Mouse (Mus musculus) forebrain, embryonic 12.5 days (tissue): Measurements from ENCODE around the gene Ubl3. TPM values are rescaled to one million over a fixed set of nuclear protein-coding genes. Genes with fewer than 3 reads are reported as not detected.
A peak's percentile ranks its signal among the peaks of the same experiment; 100 is the strongest.

Source experiments
- ATAC-seq: fragments of 200-750 bp; cut with Nextera tagmentation; 2 replicates; pipeline ENCODE4 v1.8.0; 2017; ENCODE audit warnings: moderate TSS enrichment; ENCODE audit not compliant: low FRiP score
- H3K27ac ChIP-seq: fragments of 300-500 bp; sonication (generic); 2 replicates; pipeline ENCODE4 v1.5.1; 2016; ENCODE audit warnings: mild to moderate bottlenecking
- H3K27me3 ChIP-seq: fragments of 300-500 bp; sonication (generic); 2 replicates; pipeline ENCODE4 v1.6.1; 2016; ENCODE audit warnings: mild to moderate bottlenecking
- H3K36me3 ChIP-seq: fragments of 300-500 bp; sonication (generic); replicated peaks from 2 replicates; pipeline ENCODE4 v1.6.1; 2016; ENCODE audit warnings: mild to moderate bottlenecking
- H3K4me1 ChIP-seq: fragments of 300-500 bp; sonication (generic); 2 replicates; pipeline ENCODE4 v1.6.1; 2016
- H3K4me2 ChIP-seq: fragments of 300-500 bp; sonication (generic); 2 replicates; pipeline ENCODE4 v1.6.1; 2016; ENCODE audit warnings: mild to moderate bottlenecking, moderate library complexity
- H3K4me3 ChIP-seq: fragments of 300-500 bp; sonication (generic); replicated peaks from 2 replicates; pipeline ENCODE4 v1.5.1; 2016; ENCODE audit warnings: mild to moderate bottlenecking
- H3K9ac ChIP-seq: fragments of 300-500 bp; sonication (generic); 2 replicates; pipeline ENCODE4 v1.6.1; 2016; ENCODE audit warnings: mild to moderate bottlenecking
- H3K9me3 ChIP-seq: fragments of 300-500 bp; sonication (generic); 2 replicates; pipeline ENCODE4 v1.6.1; 2016
- WGBS: fragments of 180-500 bp; shearing (Covaris S2); methylation state at CpG from one replicate; pipeline ENCODE4 v1.1.7; 2016; 5-methylcytosine and 5-hydroxymethylcytosine counted together
- polyA plus RNA-seq: library from polyadenylated mRNA; unstranded; fragments of >200 nt; fragmentation: Nextera tagmentation; extraction: Ambion mirVana; gene quantifications from 2 replicates; pipeline ENCODE4 v1.2.1, GENCODE M21; 2016

Ubl3 gene
- polyA plus RNA-seq, 1 experiment from 2014 or later: 94.6 TPM

GRCm38 (mm10) chr5:148546970-148547369 is 5.6 kb downstream of the Ubl3 start:
- H3K4me3 ChIP-seq: no peak overlapping the region
- H3K9me3 ChIP-seq: no peaks in the 10 kb centered on the region
- H3K36me3 ChIP-seq: no peaks in the 10 kb centered on the region
- 36% methylated on average over 2 of the region's 2 CpGs for WGBS
- H3K27ac ChIP-seq: no peak overlapping the region
- peaks cover 37% of the 10 kb centered on the region for H3K4me1 ChIP-seq
- no peaks in the 10 kb centered on the region for H3K27me3 ChIP-seq
- no peak for ATAC-seq
- H3K4me2 ChIP-seq: no peak overlapping the region
- H3K9ac ChIP-seq: no peak overlapping the region

GRCm38 (mm10) chr5:148544733-148545132 is 7.9 kb downstream of the Ubl3 start:
- H3K27me3 ChIP-seq: no peaks in the 10 kb centered on the region
- H3K36me3 ChIP-seq: no peaks in the 10 kb centered on the region
- H3K4me1 ChIP-seq: peaks cover 40% of the 10 kb centered on the region
- WGBS: 96% methylated on average over 2 of the region's 2 CpGs
- ATAC-seq: no peak
- H3K4me3 ChIP-seq: no peak overlapping the region
- no peak overlapping the region for H3K27ac ChIP-seq
- H3K9ac ChIP-seq: no peak overlapping the region
- H3K4me2 ChIP-seq: no peak overlapping the region
- no peaks in the 10 kb centered on the region for H3K9me3 ChIP-seq

GRCm38 (mm10) chr5:148542196-148542595 is 10.4 kb downstream of the Ubl3 start:
- Histone ChIP-seq H3K36me3 (no peaks in the 10 kb centered on the region), H3K9me3 (no peaks in the 10 kb centered on the region), H3K4me1 (peaks cover 27% of the 10 kb centered on the region), H3K4me2 (no peak overlapping the region), H3K27me3 (no peaks in the 10 kb centered on the region), H3K4me3 (no peak overlapping the region), H3K9ac (no peak overlapping the region), H3K27ac (no peak overlapping the region)
- 93% methylated on average over 2 of the region's 2 CpGs for WGBS
- no peak for ATAC-seq

GRCm38 (mm10) chr5:148535669-148536430 is 16.7 kb downstream of the Ubl3 start:
- ATAC-seq: no peak

GRCm38 (mm10) chr5:148534644-148535043 is 17.9 kb downstream of the Ubl3 start:
- Histone ChIP-seq H3K9me3 (no peaks in the 10 kb centered on the region), H3K4me1 (peaks cover 27% of the 10 kb centered on the region), H3K27me3 (no peaks in the 10 kb centered on the region), H3K4me3 (no peak overlapping the region), H3K9ac (no peak overlapping the region), H3K4me2 (no peak overlapping the region), H3K27ac (no peak overlapping the region), H3K36me3 (no peaks in the 10 kb centered on the region)
- ATAC-seq: no peak
- WGBS: 94% methylated on average over 3 of the region's 3 CpGs

More at GRCm38 (mm10) chr5:148535669-148536430, 16.7 kb downstream of the Ubl3 start:
- no peak overlapping the region for H3K4me2 ChIP-seq
- H3K36me3 ChIP-seq: no peaks in the 10 kb centered on the region
- H3K27me3 ChIP-seq: no peaks in the 10 kb centered on the region
- no peak overlapping the region for H3K9ac ChIP-seq
- H3K9me3 ChIP-seq: no peaks in the 10 kb centered on the region
- peaks cover 38% of the 10 kb centered on the region for H3K4me1 ChIP-seq
- no peak overlapping the region for H3K4me3 ChIP-seq
- WGBS: 90% methylated on average over 4 of the region's 4 CpGs
- no peak overlapping the region for H3K27ac ChIP-seq

GRCm38 (mm10) chr5:148533924-148534323 is 18.7 kb downstream of the Ubl3 start:
- WGBS: 96% methylated on average over 2 of the region's 2 CpGs
- H3K9ac ChIP-seq: no peak overlapping the region
- H3K27me3 ChIP-seq: no peaks in the 10 kb centered on the region
- H3K9me3 ChIP-seq: no peaks in the 10 kb centered on the region
- no peak overlapping the region for H3K4me3 ChIP-seq
- H3K4me1 ChIP-seq: peaks cover 22% of the 10 kb centered on the region
- no peak for ATAC-seq
- H3K36me3 ChIP-seq: no peaks in the 10 kb centered on the region
- no peak overlapping the region for H3K4me2 ChIP-seq
- no peak overlapping the region for H3K27ac ChIP-seq

GRCm38 (mm10) chr5:148532201-148532600 is 20.4 kb downstream of the Ubl3 start:
- Histone ChIP-seq H3K4me3 (no peak overlapping the region), H3K4me1 (peaks cover 21% of the 10 kb centered on the region), H3K27ac (peak overlapping the region; percentile 37; the same call in 1 of the 2 replicates), H3K4me2 (no peak overlapping the region), H3K9me3 (no peaks in the 10 kb centered on the region), H3K9ac (no peak overlapping the region), H3K36me3 (no peaks in the 10 kb centered on the region), H3K27me3 (no peaks in the 10 kb centered on the region)
- peak; percentile 61; the same call in 1 of the 2 replicates for ATAC-seq
- WGBS: 4% methylated on average over 5 of the region's 5 CpGs

- no peaks in the 10 kb centered on the region for H3K9me3 ChIP-seq
- no peaks in the 10 kb centered on the region for H3K27me3 ChIP-seq
- ATAC-seq: no peak
- peaks cover 24% of the 10 kb centered on the region for H3K4me1 ChIP-seq
- no peak overlapping the region for H3K4me2 ChIP-seq
- H3K36me3 ChIP-seq: no peaks in the 10 kb centered on the region
- no peak overlapping the region for H3K4me3 ChIP-seq
- H3K27ac ChIP-seq: no peak overlapping the region
- no peak overlapping the region for H3K9ac ChIP-seq
- WGBS: 86% methylated on average over 6 of the region's 6 CpGs
These were observed 25.0 kb downstream of the Ubl3 start for GRCm38 (mm10) chr5:148527632-148528031.

GRCm38 (mm10) chr5:148526631-148527030 is 26.0 kb downstream of the Ubl3 start:
- Histone ChIP-seq H3K36me3 (no peaks in the 10 kb centered on the region), H3K27ac (no peak overlapping the region), H3K9ac (no peak overlapping the region), H3K9me3 (no peaks in the 10 kb centered on the region), H3K4me2 (no peak overlapping the region), H3K4me3 (no peak overlapping the region), H3K27me3 (no peaks in the 10 kb centered on the region), H3K4me1 (peaks cover 21% of the 10 kb centered on the region)
- WGBS: 84% methylated on average over 8 of the region's 8 CpGs
- no peak for ATAC-seq

- ATAC-seq: no peak
- Histone ChIP-seq H3K36me3 (no peaks in the 10 kb centered on the region), H3K4me3 (no peak overlapping the region), H3K4me1 (peaks cover 30% of the 10 kb centered on the region), H3K4me2 (no peak overlapping the region), H3K27me3 (no peaks in the 10 kb centered on the region), H3K27ac (no peak overlapping the region), H3K9me3 (no peaks in the 10 kb centered on the region), H3K9ac (no peak overlapping the region)
- WGBS: 80% methylated on average over 5 of the region's 5 CpGs
These were observed 29.2 kb downstream of the Ubl3 start for GRCm38 (mm10) chr5:148523202-148523971.

GRCm38 (mm10) chr5:148522378-148522777 is 30.2 kb downstream of the Ubl3 start:
- Histone ChIP-seq H3K4me1 (peaks cover 30% of the 10 kb centered on the region), H3K27ac (no peak overlapping the region), H3K4me3 (no peak overlapping the region), H3K9ac (no peak overlapping the region), H3K27me3 (no peaks in the 10 kb centered on the region), H3K4me2 (no peak overlapping the region), H3K36me3 (no peaks in the 10 kb centered on the region), H3K9me3 (no peaks in the 10 kb centered on the region)
- no peak for ATAC-seq
- WGBS: 79% methylated on average over 3 of the region's 3 CpGs

GRCm38 (mm10) chr5:148517445-148517844 is 35.1 kb downstream of the Ubl3 start:
- no peak for ATAC-seq
- Histone ChIP-seq H3K9me3 (no peaks in the 10 kb centered on the region), H3K4me1 (peaks cover 11% of the 10 kb centered on the region), H3K9ac (no peak overlapping the region), H3K36me3 (no peaks in the 10 kb centered on the region), H3K27ac (no peak overlapping the region), H3K27me3 (no peaks in the 10 kb centered on the region), H3K4me3 (no peak overlapping the region), H3K4me2 (no peak overlapping the region)
- WGBS: 84% methylated on average over 4 of the region's 4 CpGs
